Mouse (Mus musculus) ovary, postnatal 14 days (tissue): ENCODE data around the gene 4930507D05Rik.
"Not testable (repeated sequence)": the region's sequence is repeated elsewhere in the genome, so short reads cannot be mapped to it uniquely, and the experiment has no call there.

Experiments
- DNase-seq: peaks from one replicate; pipeline ENCODE4 v3.0.0; 2022; ENCODE audit warnings: low spot score

4930507D05Rik gene

DNA sequence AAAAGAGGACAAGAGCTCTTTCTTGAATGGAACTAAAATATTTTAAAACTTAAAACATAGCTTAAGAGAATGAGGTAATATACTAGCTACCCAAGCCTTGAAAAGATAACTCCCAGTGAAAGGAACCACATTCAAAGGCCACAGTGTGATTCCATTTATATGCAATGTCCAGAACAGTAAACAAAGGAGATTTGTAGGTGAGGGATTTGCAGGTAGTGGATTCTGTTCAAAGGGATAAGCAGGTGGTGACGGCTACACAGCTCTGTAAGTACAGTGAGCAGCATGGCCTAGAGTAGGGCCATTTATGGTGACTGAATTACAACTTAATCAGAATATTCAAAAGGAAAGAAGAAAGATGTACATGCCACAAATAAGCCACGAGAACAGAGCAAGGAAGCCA is 27.7 kb downstream of the 4930507D05Rik start:
- DNase-seq = no peak

DNA sequence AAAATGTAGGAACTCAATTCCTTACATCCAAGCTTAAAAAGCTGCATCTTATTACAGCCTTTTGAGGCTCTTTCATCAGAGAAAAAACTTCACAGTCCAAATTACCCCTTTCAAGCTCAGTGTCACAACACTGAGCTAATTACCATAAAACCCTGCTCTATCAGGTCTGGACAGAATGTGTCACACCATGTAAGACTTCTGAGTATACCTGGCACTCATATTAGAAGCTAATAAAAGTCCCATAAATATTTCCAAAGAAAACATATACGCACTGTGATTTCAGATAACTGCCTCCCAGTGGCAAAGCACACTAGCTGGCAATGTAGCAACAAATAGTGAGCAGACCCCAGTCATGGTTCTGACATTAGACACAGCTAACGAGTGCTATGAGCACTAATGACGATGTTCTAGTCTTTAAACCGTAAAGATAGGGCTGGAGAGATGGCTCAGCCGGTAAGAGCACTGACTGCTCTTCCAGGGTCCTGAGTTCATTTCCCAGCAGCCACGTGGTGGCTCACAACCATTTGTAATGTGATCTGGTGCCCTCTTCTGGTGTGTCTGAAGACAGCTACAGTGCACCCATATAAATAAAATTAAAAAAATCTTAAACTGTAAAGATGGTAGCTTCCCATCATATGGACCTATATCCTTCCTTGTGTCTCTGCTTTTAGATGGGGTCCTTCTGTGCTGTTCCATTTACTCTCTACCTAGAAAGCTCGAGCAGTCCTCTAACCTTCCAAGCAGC is 32.0 kb downstream of the 4930507D05Rik start:
- DNase-seq = no peak

DNA sequence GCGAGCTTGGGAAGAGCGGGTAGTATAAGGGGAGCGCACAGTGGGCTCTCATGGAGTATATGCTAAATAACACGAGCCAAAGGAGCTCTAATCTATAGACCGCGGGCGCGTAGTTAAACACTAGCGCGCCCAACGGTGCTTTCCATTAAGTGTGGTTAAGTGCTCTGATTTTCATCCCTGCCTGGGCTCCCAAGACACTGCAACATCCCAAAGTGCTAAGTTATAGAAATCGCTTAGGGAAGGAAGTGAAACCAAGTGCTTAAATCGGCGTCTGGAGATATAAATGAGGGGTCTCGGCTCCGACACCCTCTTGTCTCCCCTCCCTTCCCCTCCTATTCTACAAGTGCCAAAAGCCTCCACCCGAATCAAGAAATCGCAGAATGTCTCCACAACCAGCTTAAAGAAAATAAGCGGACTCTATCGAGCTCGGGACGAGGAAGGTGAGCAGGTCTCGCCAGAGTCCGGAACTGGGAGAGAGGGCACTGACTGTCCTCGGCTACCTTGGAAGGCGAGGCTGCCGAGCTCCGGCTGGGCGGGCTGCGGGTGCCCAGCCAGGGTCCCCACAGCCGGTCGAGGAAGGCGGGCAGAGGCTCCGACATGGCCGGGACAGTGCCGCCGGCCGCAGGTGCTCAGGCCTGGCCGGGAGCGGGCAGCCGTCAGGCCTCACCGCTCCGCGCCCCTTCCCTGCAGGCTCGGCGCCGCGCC is 36.7 kb downstream of the 4930507D05Rik start:
- DNase-seq = no peak

DNA sequence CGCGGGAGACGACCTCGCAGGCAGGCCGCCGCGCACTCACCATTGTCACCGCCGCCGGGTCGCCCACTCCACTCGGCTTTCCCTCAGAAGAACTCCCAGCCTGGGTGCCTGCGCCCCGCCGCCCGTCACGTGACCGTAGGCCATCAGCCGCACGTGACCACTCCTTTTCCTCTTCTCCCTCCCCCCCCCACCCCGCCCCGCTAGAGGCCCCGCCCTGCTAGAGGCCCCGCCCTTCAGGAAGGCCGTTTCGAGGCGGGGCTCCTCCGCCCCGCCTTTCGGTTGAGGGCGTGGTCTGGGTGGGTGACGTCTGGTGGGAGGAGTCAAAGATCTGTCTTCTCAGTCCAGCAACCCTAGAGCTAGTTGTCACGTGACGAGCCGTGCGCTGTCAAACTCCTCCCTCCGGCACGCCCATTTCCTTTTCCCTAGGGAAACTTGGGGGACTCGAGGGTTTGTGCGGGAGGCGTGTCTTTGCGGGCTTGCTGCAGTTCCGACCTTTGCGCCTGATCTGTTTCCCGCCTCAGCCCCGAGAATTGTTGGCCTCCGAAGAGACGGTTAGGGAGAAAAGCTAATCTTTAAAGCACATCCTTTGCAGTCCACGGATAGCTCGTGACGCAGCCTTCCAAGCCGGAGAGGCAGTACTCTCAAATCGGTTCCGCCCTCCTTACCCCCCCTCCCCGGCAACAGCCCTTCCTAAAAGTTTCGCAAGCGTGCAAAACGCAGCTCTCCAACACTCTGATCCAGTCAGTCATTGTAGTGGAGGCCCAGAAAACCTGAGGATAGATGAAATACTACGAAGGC is 37.5 kb downstream of the 4930507D05Rik start, which contains the start of gene Vps26a:
Gene Vps26a (minus strand): TSS at position 188 of the 798 bp plus-strand sequence.
- peak; percentile 99 for DNase-seq

DNA sequence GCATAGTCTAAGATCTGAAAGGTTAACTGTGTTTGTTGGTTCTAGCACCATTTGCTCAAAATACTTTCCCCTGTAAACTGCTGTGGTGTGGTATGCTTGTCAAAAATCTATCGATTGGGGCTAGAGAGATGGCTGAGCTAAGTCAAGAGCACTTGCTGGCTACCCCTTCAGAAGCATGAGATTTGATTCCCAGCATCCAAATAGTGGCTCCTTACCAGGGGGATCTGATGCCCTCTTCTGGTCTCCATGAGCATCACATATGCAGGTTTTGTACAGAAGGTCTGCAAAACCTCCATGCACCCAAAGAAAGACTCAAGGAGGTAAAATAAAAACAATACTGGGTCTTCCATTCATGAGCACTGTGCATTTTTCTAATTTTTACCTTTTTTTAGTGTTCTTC is 39.0 kb downstream of the 4930507D05Rik start:
- no peak for DNase-seq

DNA sequence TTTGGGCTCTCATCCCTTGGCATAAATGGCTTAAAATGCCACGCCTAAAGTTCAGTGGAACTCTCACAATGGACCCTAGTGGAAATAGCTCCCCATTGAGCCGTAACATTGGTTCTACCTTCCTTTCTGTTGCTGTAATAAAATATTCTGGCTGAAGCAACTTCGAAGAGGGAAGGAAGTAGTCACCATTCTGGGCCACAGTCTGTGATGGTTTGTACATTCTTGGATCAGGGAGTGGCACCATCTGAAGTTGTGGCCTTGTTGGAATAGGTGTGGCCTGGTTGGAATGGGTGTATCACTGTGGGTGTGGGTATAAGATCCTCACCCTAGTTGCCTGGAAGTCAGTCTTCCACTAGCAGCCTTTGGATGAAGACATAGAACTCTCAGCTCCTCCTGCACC is 42.4 kb downstream of the 4930507D05Rik start:
- not testable (repeated sequence) for DNase-seq

DNA sequence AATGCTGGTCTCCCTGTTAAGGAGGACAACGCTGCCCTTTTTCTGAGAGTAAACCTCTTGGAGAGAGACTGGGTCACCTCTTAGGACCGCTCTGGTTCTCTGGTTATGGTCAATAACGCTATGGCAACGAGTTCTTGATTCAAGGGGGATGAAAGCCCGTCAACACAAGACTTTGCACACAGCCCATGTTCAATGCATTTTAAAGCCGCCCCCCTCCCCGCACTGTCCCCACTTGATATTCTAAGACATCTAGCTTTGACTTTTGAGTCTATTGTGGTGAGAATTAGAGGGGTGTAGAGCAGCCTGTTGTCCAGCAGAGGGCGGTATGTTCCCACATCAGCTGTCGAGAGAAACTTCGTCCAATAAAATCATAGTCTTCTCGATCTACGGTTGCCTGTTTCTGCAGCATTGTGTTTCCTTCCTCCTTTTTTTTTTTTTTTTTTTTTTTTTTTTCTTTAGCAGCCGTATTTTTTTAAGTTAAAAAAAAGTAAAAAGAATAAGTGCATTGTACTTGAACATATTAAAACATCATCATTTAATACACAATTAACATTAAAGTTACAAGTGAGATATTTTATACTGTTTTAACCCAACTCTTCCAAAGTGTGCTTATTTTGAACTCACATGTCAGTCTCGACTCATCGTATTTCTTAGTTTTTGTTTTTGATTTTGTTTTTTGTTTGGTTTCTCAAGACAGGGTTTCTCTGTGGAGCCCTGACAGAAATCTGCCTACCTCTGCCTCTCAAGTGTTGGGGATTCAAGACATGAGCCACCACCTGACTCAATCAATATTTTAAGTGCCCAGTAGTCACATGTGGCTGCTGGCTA is 51.0 kb downstream of the 4930507D05Rik start:
- peak; percentile 60 for DNase-seq
